Mouse (Mus musculus) intestine, embryonic 14.5 days (tissue): Measurements from ENCODE around the gene AW549877. TPM values are rescaled to one million over a fixed set of nuclear protein-coding genes. Genes with fewer than 3 reads are reported as not detected.
A peak's percentile ranks its signal among the peaks of the same experiment; 100 is the strongest.

Experiments
- ATAC-seq: fragments of 200-750 bp; cut with Nextera tagmentation; replicated peaks from 2 replicates; pipeline ENCODE4 v1.8.0; 2017; ENCODE audit warnings: low read depth, moderate number of reproducible peaks, moderate TSS enrichment, moderate library complexity; ENCODE audit not compliant: low FRiP score, low TSS enrichment
- DNase-seq: peaks from one replicate; pipeline ENCODE4 v3.0.0-alpha.2; 2018; ENCODE audit warnings: low spot score
- H3K27ac ChIP-seq: fragments of 300-500 bp; sonication (generic); 2 replicates; pipeline ENCODE4 v1.5.1; 2014; ENCODE audit warnings: low read depth, mild to moderate bottlenecking, control low read depth
- H3K27me3 ChIP-seq: fragments of 300-500 bp; sonication (generic); replicated peaks from 2 replicates; pipeline ENCODE4 v1.6.1; 2014; ENCODE audit warnings: low read length, control low read depth; ENCODE audit not compliant: control insufficient read depth, insufficient read depth
- H3K36me3 ChIP-seq: fragments of 300-500 bp; sonication (generic); 2 replicates; pipeline ENCODE4 v1.6.1; 2014; ENCODE audit warnings: low read length, control low read depth; ENCODE audit not compliant: control insufficient read depth, insufficient read depth
- H3K4me1 ChIP-seq: fragments of 300-500 bp; sonication (generic); replicated peaks from 2 replicates; pipeline ENCODE4 v1.6.1; 2014; ENCODE audit warnings: low read length, control low read depth, mixed read lengths; ENCODE audit not compliant: control insufficient read depth, insufficient read depth
- H3K4me2 ChIP-seq: fragments of 300-500 bp; sonication (generic); 2 replicates; pipeline ENCODE4 v1.6.1; 2014; ENCODE audit warnings: low read length
- H3K4me3 ChIP-seq: fragments of 300-500 bp; sonication (generic); 2 replicates; pipeline ENCODE4 v1.5.1; 2014; ENCODE audit warnings: low read depth, low read length, control low read depth, mixed read lengths
- H3K9ac ChIP-seq: fragments of 300-500 bp; sonication (generic); 2 replicates; pipeline ENCODE4 v1.6.1; 2014; ENCODE audit warnings: mild to moderate bottlenecking, low read length
- H3K9me3 ChIP-seq: fragments of 300-500 bp; sonication (generic); 2 replicates; pipeline ENCODE4 v1.6.1; 2016; ENCODE audit warnings: low read length, control low read depth; ENCODE audit not compliant: control insufficient read depth
- WGBS: fragments of 180-500 bp; shearing (Covaris S2); extraction: QIAGEN DNeasy Blood & Tissue Kit; methylation state at CpG from one replicate; pipeline ENCODE4 v1.1.7; 2014; 5-methylcytosine and 5-hydroxymethylcytosine counted together
- polyA plus RNA-seq: library from polyadenylated mRNA; unstranded; fragments of >200 nt; fragmentation: Nextera tagmentation; extraction: Ambion mirVana; gene quantifications from 2 replicates; pipeline ENCODE4 v1.2.1, GENCODE M21; 2014

The AW549877 gene
- polyA plus RNA-seq, 1 experiment from 2014 or later: 48.1 TPM

- Histone ChIP-seq H3K36me3 (peaks cover 12% of the 10 kb centered on the region), H3K4me1 (no peaks in the 10 kb centered on the region), H3K9me3 (no peaks in the 10 kb centered on the region), H3K4me2 (no peak overlapping the region), H3K4me3 (no peak overlapping the region), H3K9ac (no peak overlapping the region), H3K27me3 (no peaks in the 10 kb centered on the region), H3K27ac (no peak overlapping the region)
- WGBS: 86% methylated on average over 3 of the region's 3 CpGs
- no peak for DNase-seq
- no peak for ATAC-seq
Measured at GRCm38 (mm10) chr15:3973300-3973699, 22.2 kb downstream of the AW549877 start.

GRCm38 (mm10) chr15:3970193-3970592 lies 25.4 kb downstream of the AW549877 start:
- H3K4me2 ChIP-seq: no peak overlapping the region
- H3K27ac ChIP-seq: no peak overlapping the region
- H3K9ac ChIP-seq: no peak overlapping the region
- H3K4me1 ChIP-seq: no peaks in the 10 kb centered on the region
- no peaks in the 10 kb centered on the region for H3K27me3 ChIP-seq
- H3K4me3 ChIP-seq: no peak overlapping the region
- no peaks in the 10 kb centered on the region for H3K9me3 ChIP-seq
- peaks cover 18% of the 10 kb centered on the region for H3K36me3 ChIP-seq
- no peak for ATAC-seq
- DNase-seq: no peak
- WGBS: 94% methylated on average over 6 of the region's 6 CpGs

- Histone ChIP-seq H3K4me2 (no peak overlapping the region), H3K4me3 (no peak overlapping the region), H3K27me3 (no peaks in the 10 kb centered on the region), H3K9ac (no peak overlapping the region), H3K9me3 (no peaks in the 10 kb centered on the region), H3K27ac (no peak overlapping the region), H3K36me3 (peaks cover 22% of the 10 kb centered on the region), H3K4me1 (no peaks in the 10 kb centered on the region)
- DNase-seq: no peak
- WGBS: 85% methylated on average over 14 of the region's 14 CpGs
- ATAC-seq: no peak
Measured at GRCm38 (mm10) chr15:3969743-3970142, 25.8 kb downstream of the AW549877 start.

GRCm38 (mm10) chr15:3962251-3962650 lies 33.3 kb downstream of the AW549877 start:
- DNase-seq (no peak), ATAC-seq (no peak)
- 81% methylated on average over 8 of the region's 8 CpGs for WGBS
- no peak overlapping the region for H3K4me2 ChIP-seq
- H3K4me3 ChIP-seq: no peak overlapping the region
- H3K9me3 ChIP-seq: no peaks in the 10 kb centered on the region
- peaks cover 7% of the 10 kb centered on the region; the same call in 1 of the 2 replicates for H3K36me3 ChIP-seq
- H3K27me3 ChIP-seq: no peaks in the 10 kb centered on the region
- no peak overlapping the region for H3K27ac ChIP-seq
- H3K4me1 ChIP-seq: no peaks in the 10 kb centered on the region
- H3K9ac ChIP-seq: no peak overlapping the region

GRCm38 (mm10) chr15:3960094-3960493 lies 35.5 kb downstream of the AW549877 start:
- Histone ChIP-seq H3K36me3 (peaks cover 2% of the 10 kb centered on the region; the same call in 1 of the 2 replicates), H3K9me3 (no peaks in the 10 kb centered on the region), H3K9ac (no peak overlapping the region), H3K4me3 (no peak overlapping the region), H3K4me2 (no peak overlapping the region), H3K27me3 (no peaks in the 10 kb centered on the region), H3K4me1 (no peaks in the 10 kb centered on the region), H3K27ac (no peak overlapping the region)
- no peak for DNase-seq
- WGBS: 42% methylated on average over 1 of the region's 1 CpGs
- ATAC-seq: no peak

- Histone ChIP-seq H3K4me3 (no peak overlapping the region), H3K36me3 (no peaks in the 10 kb centered on the region), H3K27me3 (no peaks in the 10 kb centered on the region), H3K27ac (no peak overlapping the region), H3K4me2 (no peak overlapping the region), H3K9ac (no peak overlapping the region), H3K4me1 (no peaks in the 10 kb centered on the region), H3K9me3 (no peaks in the 10 kb centered on the region)
- ATAC-seq (no peak), DNase-seq (peak; percentile 62)
- WGBS: 35% methylated on average over 4 of the region's 4 CpGs
Measured at GRCm38 (mm10) chr15:3957982-3958381, 37.6 kb downstream of the AW549877 start.

GRCm38 (mm10) chr15:3954971-3955370 lies 40.6 kb downstream of the AW549877 start:
- H3K4me1 ChIP-seq: no peaks in the 10 kb centered on the region
- 85% methylated on average over 2 of the region's 2 CpGs for WGBS
- DNase-seq (no peak), ATAC-seq (no peak)
- no peak overlapping the region for H3K9ac ChIP-seq
- H3K4me3 ChIP-seq: no peak overlapping the region
- H3K36me3 ChIP-seq: no peaks in the 10 kb centered on the region
- no peak overlapping the region for H3K4me2 ChIP-seq
- H3K27me3 ChIP-seq: no peaks in the 10 kb centered on the region
- H3K27ac ChIP-seq: no peak overlapping the region
- H3K9me3 ChIP-seq: no peaks in the 10 kb centered on the region

GRCm38 (mm10) chr15:3938132-3938531 lies 57.4 kb downstream of the AW549877 start:
- no peaks in the 10 kb centered on the region for H3K4me1 ChIP-seq
- H3K4me2 ChIP-seq: no peak overlapping the region
- no peaks in the 10 kb centered on the region for H3K9me3 ChIP-seq
- H3K4me3 ChIP-seq: no peak overlapping the region
- H3K9ac ChIP-seq: no peak overlapping the region
- no peak for DNase-seq
- ATAC-seq: no peak
- WGBS: 85% methylated on average over 2 of the region's 2 CpGs
- no peak overlapping the region for H3K27ac ChIP-seq
- no peaks in the 10 kb centered on the region for H3K36me3 ChIP-seq
- H3K27me3 ChIP-seq: no peaks in the 10 kb centered on the region

- H3K9me3 ChIP-seq: no peaks in the 10 kb centered on the region
- H3K27ac ChIP-seq: no peak overlapping the region
- H3K4me3 ChIP-seq: no peak overlapping the region
- DNase-seq (no peak), ATAC-seq (no peak)
- WGBS: 87% methylated on average over 3 of the region's 3 CpGs
- H3K9ac ChIP-seq: no peak overlapping the region
- no peaks in the 10 kb centered on the region for H3K27me3 ChIP-seq
- no peaks in the 10 kb centered on the region for H3K4me1 ChIP-seq
- H3K36me3 ChIP-seq: no peaks in the 10 kb centered on the region
- no peak overlapping the region for H3K4me2 ChIP-seq
Measured at GRCm38 (mm10) chr15:3936056-3936455, 59.5 kb downstream of the AW549877 start.
